Comparison of ENCODE assay signal across 9 mouse cellular contexts in genomic region chr11:59663776-59664320, GRCm38 (mm10). TPM values are rescaled to one million over a fixed set of nuclear protein-coding genes. Genes with fewer than 3 reads are reported as not detected.
DNase-seq lines count a peak whose midpoint lies in the region; ATAC-seq lines count a peak whose summit lies in the region.
"Had no signal": no experiment of that assay in that cellular context is flagged by ENCODE, and none has a peak within 500 bp of the region (broad histone marks: within the 10 kb centered on the region; RNA-seq: fewer than 3 reads in every experiment).

No protein-coding gene starts in this region.

- no peak overlapping the region for H3K27ac ChIP-seq in embryonic facial prominence, embryonic 13.5 days
- H3K27ac ChIP-seq in intestine, embryonic 14.5 days (ENCODE audit: low read depth): peak overlapping the region; percentile 83; the same call in 1 of the 2 replicates
- H3K27ac ChIP-seq in midbrain, embryonic 11.5 days (ENCODE audit: low read depth, low read length): no peak overlapping the region

- H3K9ac ChIP-seq in embryonic facial prominence, embryonic 13.5 days: peak overlapping the region; percentile 90
- peak overlapping the region; percentile 85 for H3K9ac ChIP-seq in intestine, embryonic 14.5 days (ENCODE audit: low read length)
- peak overlapping the region; percentile 87; the same call in 1 of the 2 replicates for H3K9ac ChIP-seq in midbrain, embryonic 11.5 days (ENCODE audit: low read length)

- H3K36me3 ChIP-seq in embryonic facial prominence, embryonic 13.5 days: 0 out of 2 replicates have a peak, but pooled peaks cover 3% of the 10 kb centered on the region
- no peaks in the 10 kb centered on the region for H3K36me3 ChIP-seq in intestine, embryonic 14.5 days (ENCODE audit: control insufficient read depth, insufficient read depth, low read length)
- no peaks in the 10 kb centered on the region for H3K36me3 ChIP-seq in midbrain, embryonic 11.5 days (ENCODE audit: control insufficient read depth, insufficient read depth, low read length)

- WGBS in embryonic facial prominence, embryonic 13.5 days: 13% methylated on average over 3 of the region's 3 CpGs
- WGBS in intestine, embryonic 14.5 days: 7% methylated on average over 3 of the region's 3 CpGs
- 19% methylated on average over 3 of the region's 3 CpGs for WGBS in midbrain, embryonic 11.5 days

- peak overlapping the region; percentile 82 for H3K4me3 ChIP-seq in embryonic facial prominence, embryonic 13.5 days
- H3K4me3 ChIP-seq in intestine, embryonic 14.5 days (ENCODE audit: low read depth, low read length): peak overlapping the region; percentile 76
- peak overlapping the region; percentile 83 for H3K4me3 ChIP-seq in midbrain, embryonic 11.5 days (ENCODE audit: low read depth, low read length)

- intact Hi-C loops in heart, postnatal 36 days (cut with DNase I): loop anchor here (2.0 to 5.0 kb wide), 2 partner anchors 43 to 69 kb away; no protein-coding TSS in a partner anchor
- intact Hi-C loops in left cerebral cortex, postnatal 10 days (cut with DNase I): loop anchor here (2.0 to 5.0 kb wide), 2 partner anchors 43 to 68 kb away; no protein-coding TSS in a partner anchor

- peak; percentile 35 for DNase-seq in heart, adult 8-10 months (ENCODE audit: low spot score)
- no peak for DNase-seq in heart, postnatal 36 days
- DNase-seq in intestine, embryonic 14.5 days (ENCODE audit: low spot score): no peak
- peak; percentile 88 for DNase-seq in midbrain, embryonic 11.5 days (ENCODE audit: low spot score, missing footprints)
- DNase-seq in layer of hippocampus, postnatal 14 days (ENCODE audit: low spot score in 2 of 2): no peak
- no peak for DNase-seq in thymus, postnatal 25 days
- no peak for DNase-seq in left cerebral cortex, postnatal 10 days (ENCODE audit: extremely low spot score in 1 of 2, low spot score in 2 of 2)

- H3K9me3 ChIP-seq in embryonic facial prominence, embryonic 13.5 days: no peaks in the 10 kb centered on the region
- H3K9me3 ChIP-seq in intestine, embryonic 14.5 days (ENCODE audit: control insufficient read depth, low read length): no peaks in the 10 kb centered on the region
- no peaks in the 10 kb centered on the region for H3K9me3 ChIP-seq in midbrain, embryonic 11.5 days (ENCODE audit: control insufficient read depth, low read length)

- no peak for ATAC-seq in embryonic facial prominence, embryonic 13.5 days (ENCODE audit: insufficient number of reproducible peaks, insufficient read depth, low FRiP score, low TSS enrichment, low read depth)
- no peak for ATAC-seq in intestine, embryonic 14.5 days (replicated peaks; ENCODE audit: low FRiP score, low TSS enrichment, low read depth)
- no peak for ATAC-seq in midbrain, embryonic 11.5 days (ENCODE audit: low FRiP score)
- ATAC-seq: Patski had no signal

- H3K27me3 ChIP-seq in embryonic facial prominence, embryonic 13.5 days: no peaks in the 10 kb centered on the region
- no peaks in the 10 kb centered on the region for H3K27me3 ChIP-seq in intestine, embryonic 14.5 days (replicated peaks; ENCODE audit: control insufficient read depth, insufficient read depth, low read length)
- H3K27me3 ChIP-seq in midbrain, embryonic 11.5 days (ENCODE audit: control insufficient read depth, insufficient read depth, low read length): no peaks in the 10 kb centered on the region
- H3K27me3 ChIP-seq: Patski had no signal

- H3K4me2 ChIP-seq in embryonic facial prominence, embryonic 13.5 days: peak overlapping the region; percentile 86
- peak overlapping the region; percentile 98 for H3K4me2 ChIP-seq in intestine, embryonic 14.5 days (ENCODE audit: low read length)
- peak overlapping the region; percentile 87 for H3K4me2 ChIP-seq in midbrain, embryonic 11.5 days

- peaks cover 37% of the 10 kb centered on the region for H3K4me1 ChIP-seq in embryonic facial prominence, embryonic 13.5 days
- peaks cover 33% of the 10 kb centered on the region for H3K4me1 ChIP-seq in intestine, embryonic 14.5 days (replicated peaks; ENCODE audit: control insufficient read depth, insufficient read depth, low read length)
- peaks cover 21% of the 10 kb centered on the region for H3K4me1 ChIP-seq in midbrain, embryonic 11.5 days (ENCODE audit: control insufficient read depth, insufficient read depth, low read length)

RNA-seq across cellular contexts. Expression of gene Mprip, which starts 2.7 kb away (rescaled TPM):
- total RNA-seq in heart, adult 8-10 months (2022): 100 to 1,000 TPM; 121 to 152 (median 127) TPM
- 100 to 1,000 TPM; 137 to 147 TPM for total RNA-seq in heart, postnatal 36 days (2021)
- polyA plus RNA-seq in embryonic facial prominence, embryonic 13.5 days (2015; fragmentation: Nextera tagmentation; extraction: Ambion mirVana): 39.7 and 40.0 TPM in 2 replicates
- 56.2 and 57.2 TPM in 2 replicates for polyA plus RNA-seq in intestine, embryonic 14.5 days (2014; fragmentation: Nextera tagmentation; extraction: Ambion mirVana)
- 55.9 and 69.5 TPM in 2 replicates for polyA plus RNA-seq in midbrain, embryonic 11.5 days (2014; fragmentation: Nextera tagmentation; extraction: Ambion mirVana)
- 100 to 1,000 TPM; 256 to 263 TPM for total RNA-seq in layer of hippocampus, postnatal 14 days (2021)
- 100 to 1,000 TPM; 239 to 247 TPM for total RNA-seq in left cerebral cortex, postnatal 10 days (2021)

Comparison
In these comparisons a context has a peak if more than half of its experiments do, and no peak if none do; other contexts are left out.
1. DNase-seq: peak in heart, adult 8-10 months (single experiment) and midbrain, embryonic 11.5 days (single experiment); none in heart, postnatal 36 days (0 of 2), intestine, embryonic 14.5 days (single experiment), layer of hippocampus, postnatal 14 days (0 of 2), thymus, postnatal 25 days (single experiment) and left cerebral cortex, postnatal 10 days (0 of 2).
2. Peak in every context shown above with its lines, with median percentiles within 50 percentile points of each other: H3K4me2 ChIP-seq, H3K4me3 ChIP-seq and H3K9ac ChIP-seq.